Mouse (Mus musculus) kidney, adult 2 months (tissue): Measurements from ENCODE around the gene Rabif.

Experiments used
- CTCF ChIP-seq: fragments of 200-500 bp; conservative IDR thresholded peaks from 2 replicates; pipeline ENCODE4 v1.5.1; 2011; ENCODE audit warnings: low read depth, mild to moderate bottlenecking, control low read depth, low read length, moderate library complexity, mixed read lengths; ENCODE audit not compliant: insufficient read depth, insufficient read length
- POLR2A ChIP-seq: fragments of 200-500 bp; IDR thresholded peaks from one replicate; pipeline ENCODE4 v1.6.1; 2011; ENCODE audit warnings: low read depth, low read length, control low read depth

DNA sequence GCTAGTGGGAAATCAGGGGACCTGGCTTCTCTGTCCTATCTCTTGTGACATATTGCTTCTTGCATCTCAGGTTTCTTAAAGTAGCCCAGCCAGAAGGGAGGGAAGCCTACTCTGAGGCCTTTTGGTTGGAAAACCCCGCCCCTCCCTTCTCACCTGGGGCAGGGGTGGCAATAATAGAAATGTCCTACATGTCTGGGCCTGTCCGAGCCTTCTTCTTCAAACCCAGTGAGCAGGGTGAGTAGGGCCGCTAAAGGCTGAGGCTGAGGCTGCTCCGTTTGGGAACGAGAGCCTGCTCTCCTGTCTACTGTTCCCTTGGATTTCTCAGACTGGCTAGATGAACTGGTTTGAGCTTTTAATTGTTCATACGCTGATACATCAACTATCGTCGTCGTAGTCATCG, 46.2 kb downstream of the Rabif start:
- TF ChIP-seq POLR2A (no peak), CTCF (no peak)
